22 mouse cellular contexts compared by ENCODE assay signal in the genomic region with DNA sequence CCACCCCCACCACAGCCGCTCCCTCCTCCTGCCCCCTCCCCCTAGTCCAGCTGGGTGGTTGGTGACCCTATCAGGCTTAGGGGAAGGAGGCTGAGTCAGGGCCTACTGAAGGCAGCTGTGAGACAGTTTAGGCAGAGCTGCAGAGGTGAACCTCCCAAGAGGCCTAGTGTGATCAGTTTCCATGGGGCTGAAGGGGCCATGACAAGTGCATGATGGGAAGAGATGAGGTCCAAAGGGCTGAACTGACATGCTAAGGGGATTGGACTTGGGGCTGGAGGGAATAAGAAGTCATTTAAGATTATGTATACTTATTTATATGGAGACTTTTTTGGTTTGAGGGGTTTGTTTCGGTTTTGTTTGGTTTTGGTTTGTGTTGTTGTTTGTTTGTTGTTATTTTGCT. TPM values are rescaled to one million over a fixed set of nuclear protein-coding genes. Genes with fewer than 3 reads are reported as not detected.
DNase-seq lines count a peak whose midpoint lies in the region; ATAC-seq and TF ChIP-seq lines count a peak whose summit lies in the region.
"Had no signal": no experiment of that assay in that cellular context is flagged by ENCODE, and none has a peak within 500 bp of the region (broad histone marks: within the 10 kb centered on the region; RNA-seq: fewer than 3 reads in every experiment).

No protein-coding gene starts in this region.

- no peak overlapping the region for H3K27ac ChIP-seq in kidney, adult 2 months (ENCODE audit: insufficient read depth, low read depth, low read length)
- H3K27ac ChIP-seq: embryonic facial prominence, embryonic 15.5 days; forebrain, embryonic 10.5 days; gastrocnemius, adult 2 months; hindbrain, embryonic 10.5 days; hindbrain, embryonic 15.5 days had no signal

- H3K4me3 ChIP-seq in kidney, adult 2 months (ENCODE audit: insufficient read depth, low read depth, low read length): no peak overlapping the region
- H3K4me3 ChIP-seq: embryonic facial prominence, embryonic 15.5 days; erythroblast, embryonic 14.5 days; forebrain, embryonic 10.5 days; gastrocnemius, adult 2 months; heart, embryonic 12.5 days; hindbrain, embryonic 10.5 days; hindbrain, embryonic 15.5 days had no signal

- no peaks in the 10 kb centered on the region for H3K36me3 ChIP-seq in kidney, adult 2 months (ENCODE audit: control insufficient read depth, insufficient read depth, low read length)
- H3K36me3 ChIP-seq: embryonic facial prominence, embryonic 15.5 days; forebrain, embryonic 10.5 days; heart, embryonic 12.5 days; hindbrain, embryonic 10.5 days; hindbrain, embryonic 15.5 days had no signal

- peak; percentile 88 for DNase-seq in heart, adult 11 months
- no peak for DNase-seq in heart, adult 18-20 months
- DNase-seq in kidney, adult 2 months: peak; percentile 25
- DNase-seq in kidney, postnatal 14 days: no peak
- peak; percentile 37 for DNase-seq in testis, postnatal 10 days (ENCODE audit: low spot score)
- no peak for DNase-seq in testis, postnatal 14 days (ENCODE audit: low spot score)
- DNase-seq: adrenal gland, adult 2 months; adrenal gland, postnatal 25 days; B cell, adult 2 months; embryo, embryonic 11 days had no signal

- WGBS in kidney, adult 2 months: 67% methylated on average over 2 of the region's 2 CpGs

- no peak for TF ChIP-seq POLR2A in kidney, adult 2 months (IDR thresholded peaks at IDR 0.05; ENCODE audit: low read depth, low read length)

- H3K27me3 ChIP-seq in kidney, adult 2 months (replicated peaks; ENCODE audit: control insufficient read depth, insufficient read depth, low read length): no peaks in the 10 kb centered on the region
- H3K27me3 ChIP-seq: embryonic facial prominence, embryonic 15.5 days; hindbrain, embryonic 15.5 days had no signal

- no peak for TF ChIP-seq CTCF in kidney, adult 2 months (conservative IDR thresholded peaks at IDR 0.05; ENCODE audit: insufficient read depth, insufficient read length, low read depth, low read length)

- peaks cover 31% of the 10 kb centered on the region for H3K4me1 ChIP-seq in kidney, adult 2 months (ENCODE audit: control insufficient read depth, insufficient read depth, low read length)
- H3K4me1 ChIP-seq: embryonic facial prominence, embryonic 15.5 days; forebrain, embryonic 10.5 days; heart, embryonic 12.5 days; hindbrain, embryonic 10.5 days; hindbrain, embryonic 15.5 days had no signal

- no peak for ATAC-seq in activated CD4-positive, CD25-positive, alpha-beta regulatory T cell, adult 4 months
- ATAC-seq: CD4-positive, CD25-positive, alpha-beta regulatory T cell, adult 4 months; forebrain, embryonic 14.5 days; inflammation-experienced regulatory T-cells, adult 6 months had no signal

RNA-seq across cellular contexts. Expression of gene Cdpf1, which starts 35.3 kb away (rescaled TPM):
- 10 to 100 TPM; 32.5 to 33.9 TPM for total RNA-seq in heart, adult 18-20 months (2021)
- polyA plus RNA-seq in kidney, adult 2 months (2012; rRNA removed): 51.4 and 60.7 TPM in 2 replicates
- 10 to 100 TPM; 37.8 to 46.6 TPM for polyA plus RNA-seq in activated CD4-positive, CD25-positive, alpha-beta regulatory T cell, adult 4 months (2017; shearing (Covaris generic))

RNA-seq across cellular contexts. Expression of gene Ppara, which starts 41.5 kb away (rescaled TPM):
- total RNA-seq in heart, adult 18-20 months (2021): 10 to 100 TPM; 73.1 to 74.9 TPM
- 31.3 and 32.5 TPM in 2 replicates for polyA plus RNA-seq in kidney, adult 2 months (2012; rRNA removed)
- under 1 TPM in 1 of 2 experiments, not detected in 1; 0.09 TPM for polyA plus RNA-seq in activated CD4-positive, CD25-positive, alpha-beta regulatory T cell, adult 4 months (2017; shearing (Covaris generic))
- total RNA-seq: granulocyte monocyte progenitor cell, adult 5-6 weeks had no signal
- polyA plus RNA-seq: erythroblast, embryonic 14.5 days; inflammation-experienced regulatory T-cells, adult 6 months had no signal

RNA-seq across cellular contexts. Expression of gene Pkdrej, which starts 45.3 kb away (rescaled TPM):
- 1 to 10 TPM; 3.5 to 4.1 TPM for total RNA-seq in heart, adult 18-20 months (2021)
- polyA plus RNA-seq in kidney, adult 2 months (2012; rRNA removed): 0.05 TPM in 2 replicates
- polyA plus RNA-seq in activated CD4-positive, CD25-positive, alpha-beta regulatory T cell, adult 4 months (2017; shearing (Covaris generic)): not detected
- total RNA-seq: granulocyte monocyte progenitor cell, adult 5-6 weeks had no signal
- polyA plus RNA-seq: CD4-positive, CD25-positive, alpha-beta regulatory T cell, adult 4 months; erythroblast, embryonic 14.5 days; hindbrain, embryonic 10.5 days; inflammation-experienced regulatory T-cells, adult 6 months had no signal

RNA-seq across cellular contexts. Expression of gene Ttc38, which starts 55.9 kb away (rescaled TPM):
- 10 to 100 TPM; 15.2 to 21.4 TPM for total RNA-seq in heart, adult 18-20 months (2021)
- polyA plus RNA-seq in kidney, adult 2 months (2012; rRNA removed): 17.1 and 19.3 TPM in 2 replicates
- 10 to 100 TPM; 11.3 to 13.0 TPM for polyA plus RNA-seq in activated CD4-positive, CD25-positive, alpha-beta regulatory T cell, adult 4 months (2017; shearing (Covaris generic))

Comparison
In these comparisons a context has a peak if more than half of its experiments do, and no peak if none do; other contexts are left out.
1. DNase-seq: peak in heart, adult 11 months (single experiment), kidney, adult 2 months (single experiment) and testis, postnatal 10 days (single experiment); none in heart, adult 18-20 months (0 of 2), kidney, postnatal 14 days (single experiment) and testis, postnatal 14 days (single experiment).
2. RNA of gene Ppara, which starts 41.5 kb away (polyA plus RNA-seq): 31.3 to 32.5 TPM in kidney, adult 2 months; 0.09 TPM in activated CD4-positive, CD25-positive, alpha-beta regulatory T cell, adult 4 months; every median in the first group is over 10 times any median in the second.